Mouse (Mus musculus) cerebellum, adult 11-12 months (tissue): ENCODE measurements around the gene Yipf1.
"Not testable (repeated sequence)": the region's sequence is repeated elsewhere in the genome, so short reads cannot be mapped to it uniquely, and the experiment has no call there.

ENCODE experiments used
- DNase-seq: peaks from one replicate; pipeline ENCODE4 v3.0.0; 2022

Yipf1 gene

GRCm38 (mm10) chr4:107328530-107328929 lies 14.4 kb downstream of the Yipf1 start:
- no peak for DNase-seq

GRCm38 (mm10) chr4:107333514-107333913 lies 19.4 kb downstream of the Yipf1 start:
- DNase-seq, result no peak

- DNase-seq, result no peak
Observed at GRCm38 (mm10) chr4:107336356-107336755, 22.2 kb downstream of the Yipf1 start.

GRCm38 (mm10) chr4:107337455-107337854 lies 23.3 kb downstream of the Yipf1 start:
- no peak for DNase-seq

GRCm38 (mm10) chr4:107341354-107341753 lies 27.2 kb downstream of the Yipf1 start:
- DNase-seq, result no peak

GRCm38 (mm10) chr4:107344612-107345011 lies 30.4 kb downstream of the Yipf1 start:
- DNase-seq, result no peak

- DNase-seq, result no peak
Observed at GRCm38 (mm10) chr4:107347221-107347620, 33.1 kb downstream of the Yipf1 start.

- no peak for DNase-seq
Observed at GRCm38 (mm10) chr4:107348529-107349310, 34.6 kb downstream of the Yipf1 start.

- DNase-seq, result no peak
Observed at GRCm38 (mm10) chr4:107349311-107350008, 35.3 kb downstream of the Yipf1 start.

GRCm38 (mm10) chr4:107351368-107351767 lies 37.2 kb downstream of the Yipf1 start:
- no peak for DNase-seq

- DNase-seq, result no peak
Observed at GRCm38 (mm10) chr4:107353612-107354011, 39.4 kb downstream of the Yipf1 start.

GRCm38 (mm10) chr4:107354126-107354525 lies 40.0 kb downstream of the Yipf1 start:
- no peak for DNase-seq

- DNase-seq, result no peak
Observed at GRCm38 (mm10) chr4:107354543-107354942, 40.4 kb downstream of the Yipf1 start.

- not testable (repeated sequence) for DNase-seq
Observed at GRCm38 (mm10) chr4:107357172-107357571, 43.0 kb downstream of the Yipf1 start.

- DNase-seq, result no peak
Observed at GRCm38 (mm10) chr4:107358460-107358859, 44.3 kb downstream of the Yipf1 start.

GRCm38 (mm10) chr4:107360457-107361145 lies 46.4 kb downstream of the Yipf1 start:
- DNase-seq, result no peak

GRCm38 (mm10) chr4:107362755-107363154 lies 48.6 kb downstream of the Yipf1 start:
- DNase-seq, result no peak

GRCm38 (mm10) chr4:107363573-107363972 lies 49.4 kb downstream of the Yipf1 start:
- no peak for DNase-seq

GRCm38 (mm10) chr4:107364190-107364639 lies 50.1 kb downstream of the Yipf1 start:
- DNase-seq, result no peak

GRCm38 (mm10) chr4:107366408-107366807 lies 52.2 kb downstream of the Yipf1 start:
- not testable (repeated sequence) for DNase-seq

- DNase-seq, result peak; percentile 76
Observed at GRCm38 (mm10) chr4:107367567-107368314, 53.6 kb downstream of the Yipf1 start, which contains the start of gene Ndc1. Gene Ndc1 (plus strand): TSS chr4:107367784.

- no peak for DNase-seq
Observed at GRCm38 (mm10) chr4:107372304-107372703, 58.1 kb downstream of the Yipf1 start.

- no peak for DNase-seq
Observed at GRCm38 (mm10) chr4:107374677-107375076, 60.5 kb downstream of the Yipf1 start.
